Mouse (Mus musculus): ENCODE measurements at regions not wholly inside any gene's neighbourhood (a gene's known extent, or its start where the extent isn't known, plus 50 kb on each side); places are given as distances from the start of the nearest gene placed in this dataset.
"Not testable (repeated sequence)": the region's sequence is repeated elsewhere in the genome, so short reads cannot be mapped to it uniquely, and the experiment has no call there.

DNA sequence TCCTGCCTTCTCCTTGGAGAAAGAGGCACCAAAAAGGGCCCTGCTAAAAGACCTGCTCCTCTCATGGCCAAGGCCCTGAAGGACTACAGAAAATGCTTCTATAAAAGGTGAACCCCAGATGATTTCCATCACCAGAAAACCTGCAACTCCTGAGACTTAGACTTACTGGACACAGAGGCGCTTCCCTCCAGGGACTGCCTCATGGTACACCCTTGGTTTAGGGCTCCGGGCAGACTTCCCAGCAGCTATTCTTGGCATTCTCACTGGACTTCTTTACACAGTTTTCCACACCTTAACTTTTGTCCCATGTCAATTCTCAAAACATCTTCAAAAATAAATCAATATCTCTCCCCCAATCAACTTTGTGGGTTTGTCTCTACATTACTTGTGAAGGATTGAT is 393.2 kb downstream of the Gpm6a start:
- not testable (repeated sequence) for DNase-seq (ENCODE audit: low spot score in 2 of 2)

GRCm38 (mm10) chr8:55359851-55360250 is 405.2 kb downstream of the Gpm6a start:
- DNase-seq (ENCODE audit: low spot score in 2 of 2) = peak in 1 of 2 experiments; percentile 18

DNA sequence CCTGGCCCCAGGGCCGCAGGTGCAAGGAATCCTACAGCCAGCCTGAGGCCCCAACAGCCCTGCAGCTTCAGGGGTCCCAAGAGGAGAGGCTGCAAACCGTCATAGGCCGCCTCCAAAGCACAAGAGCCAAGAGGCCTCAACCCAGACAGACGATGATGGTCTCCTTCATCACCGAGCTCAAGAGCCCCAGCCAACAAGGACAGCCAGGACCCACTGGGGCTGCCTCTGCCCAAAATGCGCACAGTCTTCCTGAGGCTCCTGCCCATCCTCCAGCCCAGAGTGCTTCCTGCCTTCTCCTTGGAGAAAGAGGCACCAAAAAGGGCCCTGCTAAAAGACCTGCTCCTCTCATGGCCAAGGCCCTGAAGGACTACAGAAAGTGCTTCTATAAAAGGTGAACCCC is 412.8 kb downstream of the Gpm6a start:
- DNase-seq (ENCODE audit: low spot score in 2 of 2) = not testable (repeated sequence)

- no peak for DNase-seq (ENCODE audit: low spot score in 2 of 2)
These were observed 442.4 kb downstream of the Gpm6a start for GRCm38 (mm10) chr8:55397046-55397445.

DNA sequence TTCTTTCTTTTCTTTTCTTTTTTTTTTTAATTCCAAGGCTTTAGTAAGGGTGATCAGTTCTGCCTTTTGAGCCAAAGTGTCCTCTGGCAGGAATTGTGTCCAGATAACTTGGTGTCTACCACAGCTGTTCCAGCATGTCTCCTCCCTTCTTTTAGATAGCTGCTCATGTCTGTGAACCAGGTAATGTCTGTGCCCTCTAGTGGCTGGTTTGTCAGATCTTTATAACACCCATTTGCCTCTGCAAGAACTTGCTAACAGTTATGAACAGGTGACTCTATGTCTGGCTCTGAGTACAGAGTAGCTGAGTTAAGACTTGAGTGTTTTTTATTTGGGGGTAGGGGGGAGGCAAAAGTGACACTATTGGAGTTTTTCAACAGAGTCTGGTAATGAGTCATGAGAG is 443.7 kb downstream of the Gpm6a start:
- DNase-seq (ENCODE audit: low spot score in 2 of 2) = no peak

DNA sequence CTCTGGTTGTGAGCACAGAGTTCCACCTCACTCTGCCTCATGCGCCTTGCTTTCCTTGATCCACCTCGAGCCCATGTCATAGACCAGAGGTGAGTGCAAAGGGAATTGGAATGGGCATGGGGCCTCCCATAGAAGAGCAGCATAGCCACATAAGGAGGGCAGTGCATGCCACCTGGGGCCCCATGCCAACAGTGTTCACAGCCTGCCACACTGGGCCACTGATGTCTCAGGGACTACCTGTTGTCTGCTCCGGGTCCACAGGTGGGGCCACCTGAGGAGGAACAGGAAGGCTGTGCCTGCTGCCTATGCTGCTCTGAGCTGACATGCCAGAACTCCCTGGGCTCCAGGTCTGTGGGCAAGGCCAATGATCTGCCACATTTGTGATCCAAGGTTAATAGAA is 445.8 kb downstream of the Gpm6a start:
- DNase-seq (ENCODE audit: low spot score in 2 of 2) = no peak

GRCm38 (mm10) chr8:55406903-55407302 is 452.3 kb downstream of the Gpm6a start:
- DNase-seq (ENCODE audit: low spot score in 2 of 2) = not testable (repeated sequence)
